Mouse (Mus musculus) CD4-positive, CD25-positive, alpha-beta regulatory T cell, adult 2 months (primary cell): ENCODE data around the gene Agbl4.

ENCODE experiments used
- DNase-seq: peaks from one replicate; pipeline ENCODE4 v3.0.0-alpha.2; 2012; ENCODE audit warnings: low read depth, low spot score

The Agbl4 gene

DNA sequence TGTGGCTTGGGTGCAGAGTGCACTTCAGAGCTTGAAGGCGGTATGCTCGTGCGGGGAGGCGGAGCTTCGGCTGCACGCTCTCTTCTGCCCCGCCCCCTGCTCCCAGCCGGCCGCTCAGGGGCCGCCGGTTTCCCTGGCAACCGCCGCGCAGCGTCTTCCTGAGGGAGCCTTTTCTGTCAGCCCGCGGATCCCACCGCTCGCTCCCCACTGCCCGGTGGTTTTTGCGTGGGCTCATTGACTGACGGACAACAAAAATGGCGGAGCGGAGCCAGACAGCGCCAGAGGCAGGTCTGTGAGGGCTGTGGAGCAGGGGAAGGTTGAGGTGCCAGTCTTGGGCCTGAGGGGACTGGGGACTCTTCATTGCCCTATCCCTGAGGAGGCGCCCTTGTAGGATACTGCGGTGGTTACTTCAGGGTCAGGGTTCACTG, at the start of gene Agbl4:
TSS of gene Agbl4 (plus strand) at position 44 of the 428 bp plus-strand sequence.
- DNase-seq = no peak

GRCm38 (mm10) chr4:110350856-110351177, 46.6 kb upstream of the Agbl4 start:
- no peak for DNase-seq

- peak; percentile 0 for DNase-seq
Observed at GRCm38 (mm10) chr4:110351178-110352000, 46.1 kb upstream of the Agbl4 start, which contains the start of gene Elavl4. TSS of gene Elavl4 (minus strand) at chr4:110351909.

- no peak for DNase-seq
Observed at GRCm38 (mm10) chr4:110352001-110352369, 45.5 kb upstream of the Agbl4 start.

GRCm38 (mm10) chr4:110360568-110360967, 36.9 kb upstream of the Agbl4 start:
- no peak for DNase-seq

DNA sequence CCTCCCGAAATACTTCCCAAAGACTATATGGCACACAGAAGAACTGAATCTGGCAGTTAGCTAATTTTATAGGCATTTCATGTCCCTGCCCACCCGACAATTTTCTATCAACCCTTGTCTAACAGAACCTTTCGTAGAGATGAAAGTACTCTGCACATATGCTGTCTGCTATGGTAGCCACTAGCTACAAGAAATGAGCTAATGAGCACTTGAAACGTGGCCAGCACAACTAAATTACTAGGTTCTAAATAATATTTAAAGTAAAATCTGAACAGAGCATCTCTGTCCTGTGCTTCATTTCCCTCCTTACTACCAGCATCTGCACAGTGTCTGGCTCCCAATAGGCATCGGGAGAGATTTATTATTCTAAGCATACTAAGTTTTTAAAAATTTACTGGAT, 1.2 kb upstream of the Agbl4 start:
- DNase-seq = no peak

DNA sequence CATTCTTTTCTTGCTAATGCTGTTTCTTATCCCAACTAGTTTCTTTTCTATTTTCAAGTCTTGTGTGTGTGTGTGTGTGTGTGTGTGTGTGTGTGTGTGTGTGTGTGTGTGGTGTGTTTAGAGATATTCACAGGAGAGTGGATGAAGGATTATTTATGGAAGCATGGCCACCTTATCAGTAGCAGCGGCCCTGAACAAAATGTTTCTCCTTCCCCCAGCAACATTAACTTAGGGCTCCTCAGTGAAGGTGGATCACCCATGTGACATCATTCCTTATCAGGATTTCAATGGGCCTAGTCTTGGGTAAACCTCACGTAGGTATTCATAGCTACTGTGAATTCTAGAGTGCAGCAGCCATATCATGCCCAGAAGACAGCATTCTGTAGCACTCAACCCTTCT, 22.8 kb downstream of the Agbl4 start:
- DNase-seq = no peak

DNA sequence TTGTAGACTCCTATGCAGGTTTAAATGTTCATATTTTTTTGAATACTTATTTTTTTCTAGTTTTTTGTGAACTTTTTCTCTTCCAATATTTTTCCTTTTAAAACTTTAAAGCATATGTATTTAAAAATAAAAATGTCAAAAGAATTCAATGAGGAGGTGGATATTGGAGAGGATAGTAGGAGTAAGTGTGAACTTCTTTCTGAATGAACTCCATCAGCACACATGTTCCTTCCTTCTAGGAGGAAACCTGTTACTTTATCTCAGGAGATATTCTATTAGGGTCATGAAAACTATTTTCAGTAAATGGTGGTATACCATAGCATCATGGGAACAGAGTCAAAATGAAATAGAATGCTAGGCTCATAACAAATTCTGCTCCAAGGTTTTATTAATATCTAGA, 30.2 kb downstream of the Agbl4 start:
- no peak for DNase-seq

- DNase-seq = no peak
Observed at GRCm38 (mm10) chr4:110494371-110494770, 96.9 kb downstream of the Agbl4 start.

DNA sequence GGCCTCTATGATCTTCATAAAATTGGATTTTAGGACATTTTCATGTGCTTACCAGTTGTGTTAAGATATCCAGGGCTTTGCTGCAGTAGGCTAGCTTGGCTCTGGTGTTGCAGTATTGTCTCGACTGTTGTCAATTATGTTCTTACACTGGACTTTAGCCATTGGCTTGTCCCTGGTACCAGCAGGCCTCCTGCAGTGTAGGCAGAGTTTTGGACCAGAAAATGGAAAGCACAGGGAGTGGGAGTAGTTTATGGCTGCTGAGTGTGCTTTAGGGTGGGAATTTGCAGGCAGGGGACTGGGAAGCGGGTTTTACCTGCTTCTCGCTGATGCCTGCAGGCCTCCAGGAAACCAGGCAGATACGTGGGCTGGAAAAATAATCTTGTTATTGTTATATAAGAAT, 132.3 kb downstream of the Agbl4 start:
- no peak for DNase-seq

- no peak for DNase-seq
Observed at GRCm38 (mm10) chr4:110549223-110549622, 151.8 kb downstream of the Agbl4 start.

- no peak for DNase-seq
Observed at GRCm38 (mm10) chr4:110597726-110598283, 200.3 kb downstream of the Agbl4 start.

DNA sequence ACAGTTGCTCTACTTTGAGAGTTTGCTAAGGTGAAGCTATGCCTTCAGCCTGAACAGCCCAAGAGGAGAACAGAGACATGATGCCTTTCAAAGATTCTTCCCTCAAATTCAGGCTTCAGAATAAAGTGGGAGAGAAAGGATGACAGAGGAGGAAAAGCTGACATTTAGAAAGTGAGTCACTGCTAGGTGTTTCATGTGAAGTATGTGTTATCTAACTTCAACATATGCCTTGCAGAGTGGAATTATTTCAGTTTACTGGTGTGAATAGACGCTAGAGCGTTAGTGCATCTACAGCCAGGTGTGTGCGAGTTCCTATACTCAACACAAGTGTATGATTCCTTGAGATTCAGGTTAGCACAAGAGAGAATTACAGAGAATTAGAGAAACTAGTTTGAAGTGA, 244.0 kb downstream of the Agbl4 start:
- DNase-seq = no peak

GRCm38 (mm10) chr4:110662940-110663339, 265.5 kb downstream of the Agbl4 start:
- no peak for DNase-seq

- DNase-seq = no peak
Observed at GRCm38 (mm10) chr4:110674121-110674520, 276.7 kb downstream of the Agbl4 start.

- DNase-seq = no peak
Observed at GRCm38 (mm10) chr4:110735141-110735540, 337.7 kb downstream of the Agbl4 start.

DNA sequence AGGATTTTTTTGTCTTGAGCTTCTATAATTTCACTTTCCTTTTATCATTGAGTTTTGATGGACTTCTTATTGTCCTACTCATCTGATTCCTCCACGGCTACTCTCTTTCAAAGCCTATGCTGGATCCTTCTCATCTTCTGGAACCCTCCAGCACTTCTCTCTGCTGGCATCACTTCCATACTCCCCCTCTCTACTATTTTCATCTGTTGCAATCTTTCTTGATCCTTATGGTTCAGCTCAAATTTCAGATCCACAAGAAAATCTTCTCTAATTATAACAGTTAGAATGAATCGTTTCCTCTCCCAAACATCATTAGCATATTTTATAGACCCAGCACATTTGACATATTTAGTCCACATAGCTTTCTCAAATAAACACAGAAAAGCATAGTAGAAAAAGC, 360.5 kb downstream of the Agbl4 start:
- DNase-seq = no peak

GRCm38 (mm10) chr4:110788596-110788995, 391.1 kb downstream of the Agbl4 start:
- DNase-seq = no peak

GRCm38 (mm10) chr4:110799902-110800301, 402.4 kb downstream of the Agbl4 start:
- DNase-seq = no peak

- DNase-seq = no peak
Observed at GRCm38 (mm10) chr4:110810947-110811346, 413.5 kb downstream of the Agbl4 start.

- no peak for DNase-seq
Observed at GRCm38 (mm10) chr4:110832776-110833175, 435.3 kb downstream of the Agbl4 start.

DNA sequence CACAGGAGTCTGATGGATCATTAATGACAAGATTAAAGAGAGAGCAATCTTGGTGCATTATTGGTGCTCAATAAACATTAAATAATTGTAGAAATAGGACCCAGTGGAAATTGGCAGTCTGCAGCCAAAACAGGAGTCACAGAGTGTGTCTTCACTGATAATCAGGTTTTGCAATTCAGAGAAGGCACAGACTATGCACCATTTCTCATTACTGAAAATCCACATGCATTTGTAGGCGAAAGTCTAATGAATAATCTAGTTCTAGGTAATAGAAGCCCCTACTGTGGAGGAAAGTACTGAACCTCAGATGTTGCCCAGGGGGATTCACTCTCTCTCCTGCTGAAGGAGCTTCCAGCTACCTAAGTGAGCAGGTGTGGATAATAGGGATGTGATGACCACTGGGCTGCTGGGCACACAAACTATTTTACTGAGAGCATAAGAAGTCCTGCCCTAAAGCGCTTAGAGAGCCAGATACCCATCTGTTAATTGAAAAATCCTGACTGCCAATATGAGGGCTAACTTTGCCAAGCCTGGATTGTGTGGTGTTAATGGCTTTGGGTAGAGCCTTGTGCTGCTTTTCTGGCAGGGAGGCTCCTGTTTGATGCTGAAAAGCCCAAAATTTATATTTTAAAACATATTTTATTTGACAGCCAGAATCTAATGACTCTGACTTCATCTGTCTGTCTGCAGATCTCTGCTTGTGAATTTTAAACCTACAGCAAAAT, 482.4 kb downstream of the Agbl4 start:
- no peak for DNase-seq

GRCm38 (mm10) chr4:110916061-110916460, 518.6 kb downstream of the Agbl4 start:
- no peak for DNase-seq
